Mouse (Mus musculus): Measurements from ENCODE around the gene Ntrk3. TPM values are rescaled to one million over a fixed set of nuclear protein-coding genes. Genes with fewer than 3 reads are reported as not detected.
A peak's percentile ranks its signal among the peaks of the same experiment; 100 is the strongest.

The Ntrk3 gene
- polyA plus RNA-seq, 1 experiment from 2014 or later = 0.89 TPM

- WGBS = 40% methylated on average over 5 of the region's 5 CpGs
- no peak for ATAC-seq (ENCODE audit: low read depth)
- no peak overlapping the region for H3K27ac ChIP-seq (ENCODE audit: low read length)
- no peaks in the 10 kb centered on the region for H3K9me3 ChIP-seq (ENCODE audit: control insufficient read depth, low read length)
- no peak overlapping the region for H3K4me3 ChIP-seq (ENCODE audit: low read length)
- H3K9ac ChIP-seq (ENCODE audit: low read length) = no peak overlapping the region
- no peaks in the 10 kb centered on the region for H3K36me3 ChIP-seq (ENCODE audit: control insufficient read depth, insufficient read depth, low read length)
- H3K27me3 ChIP-seq (ENCODE audit: control insufficient read depth, insufficient read depth, low read depth, low read length) = no peaks in the 10 kb centered on the region
- H3K4me1 ChIP-seq (replicated peaks; ENCODE audit: control insufficient read depth, insufficient read depth, low read length) = no peaks in the 10 kb centered on the region
- no peak overlapping the region for H3K4me2 ChIP-seq (ENCODE audit: low read depth, low read length)
Measured at GRCm38 (mm10) chr7:78605538-78606130, 132.2 kb downstream of the Ntrk3 start.

GRCm38 (mm10) chr7:78603922-78604321 is 133.9 kb downstream of the Ntrk3 start:
- H3K9me3 ChIP-seq (ENCODE audit: control insufficient read depth, low read length) = no peaks in the 10 kb centered on the region
- H3K4me1 ChIP-seq (replicated peaks; ENCODE audit: control insufficient read depth, insufficient read depth, low read length) = no peaks in the 10 kb centered on the region
- no peaks in the 10 kb centered on the region for H3K27me3 ChIP-seq (ENCODE audit: control insufficient read depth, insufficient read depth, low read depth, low read length)
- H3K4me2 ChIP-seq (ENCODE audit: low read depth, low read length) = no peak overlapping the region
- H3K27ac ChIP-seq (ENCODE audit: low read length) = no peak overlapping the region
- no peaks in the 10 kb centered on the region for H3K36me3 ChIP-seq (ENCODE audit: control insufficient read depth, insufficient read depth, low read length)
- no peak overlapping the region for H3K9ac ChIP-seq (ENCODE audit: low read length)
- ATAC-seq (ENCODE audit: low read depth) = no peak
- H3K4me3 ChIP-seq (ENCODE audit: low read length) = no peak overlapping the region
- WGBS = 20% methylated on average over 7 of the region's 7 CpGs

DNA sequence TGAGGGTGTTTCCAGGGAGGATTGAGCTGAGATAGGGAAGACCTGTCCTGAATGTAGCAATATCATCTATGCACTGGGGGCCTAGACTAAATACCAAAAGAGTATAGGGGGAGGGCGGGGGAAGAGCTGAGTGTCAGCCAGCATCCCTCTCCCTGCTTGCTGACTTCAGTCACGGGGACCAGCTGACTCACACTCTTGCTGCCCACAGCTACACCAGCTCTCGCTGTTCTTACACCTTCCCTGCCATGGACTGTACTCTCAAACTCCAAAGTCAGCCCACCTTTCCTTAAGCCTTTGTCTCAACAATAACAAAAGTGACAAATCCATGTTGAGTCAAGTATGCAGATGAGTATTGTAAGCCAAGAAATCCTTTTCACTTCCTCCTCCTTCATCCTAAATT is 136.0 kb downstream of the Ntrk3 start:
- Histone ChIP-seq H3K27ac (ENCODE audit: low read length) (no peak overlapping the region), H3K4me1 (replicated peaks; ENCODE audit: control insufficient read depth, insufficient read depth, low read length) (no peaks in the 10 kb centered on the region), H3K27me3 (ENCODE audit: control insufficient read depth, insufficient read depth, low read depth, low read length) (peaks cover 7% of the 10 kb centered on the region), H3K4me3 (ENCODE audit: low read length) (no peak overlapping the region), H3K4me2 (ENCODE audit: low read depth, low read length) (no peak overlapping the region), H3K9me3 (ENCODE audit: control insufficient read depth, low read length) (no peaks in the 10 kb centered on the region), H3K9ac (ENCODE audit: low read length) (no peak overlapping the region), H3K36me3 (ENCODE audit: control insufficient read depth, insufficient read depth, low read length) (no peaks in the 10 kb centered on the region)
- 64% methylated on average over 3 of the region's 3 CpGs for WGBS
- no peak for ATAC-seq (ENCODE audit: low read depth)

DNA sequence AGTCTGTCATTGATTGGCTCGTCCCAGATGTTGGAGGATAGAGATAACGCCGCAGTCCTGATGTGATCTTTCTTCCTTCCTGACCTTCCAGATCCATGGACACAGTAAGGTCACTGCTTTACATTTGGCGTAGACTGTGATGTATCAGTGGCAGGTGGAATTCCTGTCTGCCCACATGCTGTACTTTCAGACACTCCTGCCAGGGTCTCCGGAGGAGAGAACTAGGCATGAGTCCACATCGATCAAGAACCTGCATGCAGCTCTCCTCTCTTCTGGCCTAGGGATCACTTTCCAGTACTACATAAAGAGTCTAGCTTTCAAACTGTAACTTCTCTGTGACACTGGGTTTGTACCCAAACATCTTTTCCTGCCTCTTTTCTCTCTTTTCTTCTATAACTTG is 136.9 kb downstream of the Ntrk3 start:
- H3K4me2 ChIP-seq (ENCODE audit: low read depth, low read length) = no peak overlapping the region
- H3K4me1 ChIP-seq (replicated peaks; ENCODE audit: control insufficient read depth, insufficient read depth, low read length) = no peaks in the 10 kb centered on the region
- H3K27me3 ChIP-seq (ENCODE audit: control insufficient read depth, insufficient read depth, low read depth, low read length) = peaks cover 7% of the 10 kb centered on the region
- no peak overlapping the region for H3K9ac ChIP-seq (ENCODE audit: low read length)
- H3K27ac ChIP-seq (ENCODE audit: low read length) = no peak overlapping the region
- no peak overlapping the region for H3K4me3 ChIP-seq (ENCODE audit: low read length)
- WGBS = 83% methylated on average over 6 of the region's 6 CpGs
- no peak for ATAC-seq (ENCODE audit: low read depth)
- H3K36me3 ChIP-seq (ENCODE audit: control insufficient read depth, insufficient read depth, low read length) = no peaks in the 10 kb centered on the region
- no peaks in the 10 kb centered on the region for H3K9me3 ChIP-seq (ENCODE audit: control insufficient read depth, low read length)

DNA sequence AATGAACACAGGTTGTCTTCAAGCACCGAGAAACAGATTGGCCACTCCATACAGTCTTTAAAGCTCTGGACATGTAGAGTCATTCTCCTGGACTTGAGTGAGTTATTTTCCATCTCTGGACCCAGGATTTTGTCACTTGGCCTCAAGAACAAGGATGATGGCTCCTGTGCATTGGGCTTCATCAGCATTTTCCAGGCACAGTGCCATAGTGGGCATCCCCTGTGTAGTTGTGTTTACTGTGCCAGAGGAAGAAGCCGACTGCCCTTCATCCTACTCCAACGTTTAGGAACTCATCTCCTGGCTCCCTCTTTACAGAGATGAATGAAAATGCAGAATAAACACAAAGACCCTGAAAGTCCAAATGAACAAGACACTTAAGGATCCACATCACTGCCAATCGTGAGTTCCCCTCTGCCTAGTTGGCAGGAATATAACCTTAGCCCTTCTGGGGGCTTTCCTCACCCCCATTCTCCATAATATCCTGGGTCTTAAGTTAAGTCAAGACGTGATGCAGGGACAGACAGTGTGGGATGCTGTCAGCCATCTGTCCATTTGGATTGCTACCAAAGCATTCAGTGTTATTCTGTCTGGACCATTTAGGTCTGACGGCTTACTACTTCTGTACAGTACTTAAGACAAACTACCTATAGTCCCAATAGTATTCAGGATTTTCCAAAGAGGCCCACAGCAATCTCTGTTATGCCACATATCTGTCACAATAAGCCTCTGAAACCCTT is 137.7 kb downstream of the Ntrk3 start:
- 62% methylated on average over 6 of the region's 6 CpGs for WGBS
- no peak for ATAC-seq (ENCODE audit: low read depth)
- peaks cover 7% of the 10 kb centered on the region for H3K27me3 ChIP-seq (ENCODE audit: control insufficient read depth, insufficient read depth, low read depth, low read length)
- H3K36me3 ChIP-seq (ENCODE audit: control insufficient read depth, insufficient read depth, low read length) = no peaks in the 10 kb centered on the region
- no peaks in the 10 kb centered on the region for H3K4me1 ChIP-seq (replicated peaks; ENCODE audit: control insufficient read depth, insufficient read depth, low read length)
- H3K4me2 ChIP-seq (ENCODE audit: low read depth, low read length) = no peak overlapping the region
- H3K9me3 ChIP-seq (ENCODE audit: control insufficient read depth, low read length) = no peaks in the 10 kb centered on the region
- no peak overlapping the region for H3K9ac ChIP-seq (ENCODE audit: low read length)
- no peak overlapping the region for H3K4me3 ChIP-seq (ENCODE audit: low read length)
- H3K27ac ChIP-seq (ENCODE audit: low read length) = no peak overlapping the region

DNA sequence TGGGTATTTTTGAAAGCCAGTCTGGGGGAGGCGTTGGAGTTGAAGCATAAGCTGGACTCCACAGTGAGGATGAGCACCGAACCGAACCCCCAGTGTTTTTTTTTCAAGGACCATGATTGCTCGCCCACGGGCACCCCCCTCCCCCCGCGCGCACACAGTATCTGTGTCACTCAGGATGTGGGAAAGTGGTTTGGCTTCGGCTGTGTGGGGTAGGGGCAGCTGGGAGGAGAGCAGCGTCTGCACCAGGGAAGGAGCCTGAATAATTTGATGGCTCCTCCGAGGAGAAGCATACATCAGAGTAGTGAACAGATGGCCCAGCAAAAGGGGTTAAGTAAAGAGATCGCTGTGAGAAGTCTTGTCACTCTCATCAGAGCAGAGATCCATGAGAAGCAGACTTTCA is 139.7 kb downstream of the Ntrk3 start:
- Histone ChIP-seq H3K27me3 (ENCODE audit: control insufficient read depth, insufficient read depth, low read depth, low read length) (peaks cover 7% of the 10 kb centered on the region), H3K4me1 (replicated peaks; ENCODE audit: control insufficient read depth, insufficient read depth, low read length) (no peaks in the 10 kb centered on the region)
- WGBS = 29% methylated on average over 12 of the region's 12 CpGs

GRCm38 (mm10) chr7:78597251-78598129 is 140.3 kb downstream of the Ntrk3 start:
- H3K27me3 ChIP-seq (ENCODE audit: control insufficient read depth, insufficient read depth, low read depth, low read length) = peaks cover 7% of the 10 kb centered on the region
- WGBS = 23% methylated on average over 15 of the region's 15 CpGs
- no peaks in the 10 kb centered on the region for H3K4me1 ChIP-seq (replicated peaks; ENCODE audit: control insufficient read depth, insufficient read depth, low read length)

More for the DNA sequence above, 139.7 kb downstream of the Ntrk3 start:
- no peak overlapping the region for H3K27ac ChIP-seq (ENCODE audit: low read length)
- H3K9ac ChIP-seq (ENCODE audit: low read length) = no peak overlapping the region
- no peak overlapping the region for H3K4me3 ChIP-seq (ENCODE audit: low read length)
- no peak overlapping the region for H3K4me2 ChIP-seq (ENCODE audit: low read depth, low read length)
- ATAC-seq (ENCODE audit: low read depth) = no peak
- H3K9me3 ChIP-seq (ENCODE audit: control insufficient read depth, low read length) = no peaks in the 10 kb centered on the region
- H3K36me3 ChIP-seq (ENCODE audit: control insufficient read depth, insufficient read depth, low read length) = no peaks in the 10 kb centered on the region

DNA sequence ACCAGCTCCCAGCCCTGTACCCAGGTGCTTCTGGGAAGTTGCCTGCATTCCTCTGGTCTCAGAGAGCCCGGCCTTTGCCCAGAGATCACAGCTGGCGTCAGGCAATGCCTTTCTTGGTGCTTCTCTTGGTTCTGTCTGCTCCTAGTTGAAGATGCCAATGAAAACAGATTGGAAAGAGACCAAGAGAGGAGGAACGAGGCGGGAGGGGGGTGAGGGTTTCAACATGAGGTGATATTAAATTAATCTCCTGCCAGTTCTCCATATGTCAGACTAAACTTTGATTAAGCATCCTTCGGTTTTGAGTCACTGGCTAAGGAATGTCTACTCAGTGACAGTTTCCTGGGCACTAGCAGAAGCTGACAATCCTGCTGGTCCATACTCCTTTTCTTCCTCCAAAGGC is 141.3 kb downstream of the Ntrk3 start:
- Histone ChIP-seq H3K4me1 (replicated peaks; ENCODE audit: control insufficient read depth, insufficient read depth, low read length) (no peaks in the 10 kb centered on the region), H3K9me3 (ENCODE audit: control insufficient read depth, low read length) (no peaks in the 10 kb centered on the region), H3K27me3 (ENCODE audit: control insufficient read depth, insufficient read depth, low read depth, low read length) (peaks cover 7% of the 10 kb centered on the region), H3K9ac (ENCODE audit: low read length) (no peak overlapping the region), H3K4me2 (ENCODE audit: low read depth, low read length) (no peak overlapping the region), H3K4me3 (ENCODE audit: low read length) (no peak overlapping the region), H3K27ac (ENCODE audit: low read length) (no peak overlapping the region), H3K36me3 (ENCODE audit: control insufficient read depth, insufficient read depth, low read length) (no peaks in the 10 kb centered on the region)
- ATAC-seq (ENCODE audit: low read depth) = no peak
- 54% methylated on average over 5 of the region's 5 CpGs for WGBS

More at GRCm38 (mm10) chr7:78597251-78598129, 140.3 kb downstream of the Ntrk3 start:
- Histone ChIP-seq H3K4me3 (ENCODE audit: low read length) (no peak overlapping the region), H3K9ac (ENCODE audit: low read length) (no peak overlapping the region), H3K27ac (ENCODE audit: low read length) (no peak overlapping the region), H3K4me2 (ENCODE audit: low read depth, low read length) (no peak overlapping the region), H3K36me3 (ENCODE audit: control insufficient read depth, insufficient read depth, low read length) (no peaks in the 10 kb centered on the region), H3K9me3 (ENCODE audit: control insufficient read depth, low read length) (no peaks in the 10 kb centered on the region)
- ATAC-seq (ENCODE audit: low read depth) = no peak

DNA sequence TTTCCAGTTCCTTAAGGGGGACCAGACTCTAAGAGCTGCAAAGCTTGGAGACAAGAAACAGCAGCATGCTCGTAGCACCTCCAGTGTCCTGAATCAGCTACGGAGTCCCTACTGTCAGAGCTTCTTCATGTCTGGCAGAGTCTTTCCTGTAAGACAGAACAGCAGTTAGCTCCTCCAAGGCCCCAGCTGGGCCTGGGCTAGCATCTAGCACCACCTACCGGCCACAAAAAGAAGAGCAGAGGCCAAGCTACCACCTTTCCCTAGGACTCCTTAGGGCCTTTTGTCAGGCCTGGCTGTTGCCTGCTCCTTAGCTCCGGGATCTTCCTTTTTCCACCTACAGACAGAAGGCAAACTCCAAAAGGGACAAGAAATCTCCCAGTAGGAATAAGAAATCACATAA is 141.9 kb downstream of the Ntrk3 start:
- no peaks in the 10 kb centered on the region for H3K9me3 ChIP-seq (ENCODE audit: control insufficient read depth, low read length)
- no peaks in the 10 kb centered on the region for H3K36me3 ChIP-seq (ENCODE audit: control insufficient read depth, insufficient read depth, low read length)

More for the DNA sequence above, 141.9 kb downstream of the Ntrk3 start:
- ATAC-seq (ENCODE audit: low read depth) = peak; percentile 49; the same call in 1 of the 2 replicates
- Histone ChIP-seq H3K27me3 (ENCODE audit: control insufficient read depth, insufficient read depth, low read depth, low read length) (peaks cover 7% of the 10 kb centered on the region), H3K4me2 (ENCODE audit: low read depth, low read length) (no peak overlapping the region), H3K4me1 (replicated peaks; ENCODE audit: control insufficient read depth, insufficient read depth, low read length) (no peaks in the 10 kb centered on the region), H3K27ac (ENCODE audit: low read length) (no peak overlapping the region), H3K9ac (ENCODE audit: low read length) (no peak overlapping the region), H3K4me3 (ENCODE audit: low read length) (no peak overlapping the region)
- 3% methylated on average over 4 of the region's 4 CpGs for WGBS
